Mouse (Mus musculus): ENCODE results near the gene Btf3. TPM values are rescaled to one million over a fixed set of nuclear protein-coding genes. Genes with fewer than 3 reads are reported as not detected.
A peak's percentile ranks its signal among the peaks of the same experiment; 100 is the strongest.

Gene Btf3
- polyA plus RNA-seq, 1 experiment = 1,134 TPM

- H3K79me2 ChIP-seq (ENCODE audit: control insufficient read depth, insufficient read depth) = peaks cover 65% of the 10 kb centered on the region
- H3K4me3 ChIP-seq = no peak overlapping the region
- peaks cover 62% of the 10 kb centered on the region for H3K36me3 ChIP-seq (ENCODE audit: control insufficient read depth, insufficient read depth)
- no peaks in the 10 kb centered on the region for H3K27me3 ChIP-seq (ENCODE audit: control insufficient read depth, insufficient read depth, insufficient read length)
- no peak overlapping the region for H3ac ChIP-seq (ENCODE audit: control insufficient read depth, insufficient read length)
- TF ChIP-seq MAX (IDR thresholded peaks at IDR 0.05; ENCODE audit: low read depth) (no peak), MYOD1 (IDR thresholded peaks at IDR 0.05; ENCODE audit: control insufficient read depth in 1 of 3, insufficient read length in 2 of 3, low read depth in 2 of 3) (no peak), CEBPB (IDR thresholded peaks at IDR 0.05; ENCODE audit: insufficient read depth, poor library complexity, severe bottlenecking) (no peak), USF1 (IDR thresholded peaks at IDR 0.05; ENCODE audit: low read depth) (no peak), TCF12 (IDR thresholded peaks at IDR 0.05; ENCODE audit: insufficient read depth, poor library complexity, severe bottlenecking) (no peak), SRF (IDR thresholded peaks at IDR 0.05; ENCODE audit: control insufficient read depth, insufficient read length, low read depth) (no peak), TCF3 (IDR thresholded peaks at IDR 0.05; ENCODE audit: insufficient read length, low read depth) (no peak), E2F4 (IDR thresholded peaks at IDR 0.05; ENCODE audit: insufficient read depth) (no peak), POLR2AphosphoS2 (IDR thresholded peaks at IDR 0.05; ENCODE audit: insufficient read length, low read depth) (no peak), MYOG (IDR thresholded peaks at IDR 0.05; ENCODE audit: control insufficient read depth in 1 of 3, insufficient read depth in 1 of 3, insufficient read length in 2 of 3, low read depth in 2 of 3) (no peak)
- peak overlapping the region; percentile 91 for H3K4me2 ChIP-seq (ENCODE audit: low read depth)
These were observed 3.2 kb downstream of the Btf3 start for GRCm38 (mm10) chr13:98313631-98314030.

DNA sequence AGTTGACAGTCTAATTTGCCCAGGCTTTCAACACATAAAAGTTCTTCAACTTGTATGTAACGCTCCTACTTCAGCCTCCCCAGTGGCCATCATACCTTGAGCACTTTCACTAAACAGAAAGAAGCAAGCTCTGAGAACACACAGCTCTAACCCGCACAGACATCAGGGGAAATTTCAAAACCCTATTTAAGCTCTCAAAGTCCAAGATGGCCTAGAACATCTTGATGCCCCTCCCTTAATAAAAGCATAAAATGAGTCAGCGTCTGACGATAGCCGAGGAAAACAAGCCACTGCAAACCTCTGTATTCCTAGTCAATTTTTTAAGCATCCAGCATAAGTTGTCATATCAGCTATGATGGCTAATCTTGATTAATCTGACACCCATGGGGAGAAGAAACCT lies 5.2 kb downstream of the Btf3 start:
- Histone ChIP-seq H3K4me2 (ENCODE audit: low read depth) (no peak overlapping the region), H3K4me3 (no peak overlapping the region), H3K79me2 (ENCODE audit: control insufficient read depth, insufficient read depth) (peaks cover 65% of the 10 kb centered on the region), H3K36me3 (ENCODE audit: control insufficient read depth, insufficient read depth) (peaks cover 71% of the 10 kb centered on the region), H3ac (ENCODE audit: control insufficient read depth, insufficient read length) (no peak overlapping the region), H3K27me3 (ENCODE audit: control insufficient read depth, insufficient read depth, insufficient read length) (no peaks in the 10 kb centered on the region)
- TF ChIP-seq CEBPB (IDR thresholded peaks at IDR 0.05; ENCODE audit: insufficient read depth, poor library complexity, severe bottlenecking) = no peak
- TF ChIP-seq MYOD1 (IDR thresholded peaks at IDR 0.05; ENCODE audit: control insufficient read depth in 1 of 3, insufficient read length in 2 of 3, low read depth in 2 of 3) = no peak
- no peak for TF ChIP-seq USF1 (IDR thresholded peaks at IDR 0.05; ENCODE audit: low read depth)
- no peak for TF ChIP-seq E2F4 (IDR thresholded peaks at IDR 0.05; ENCODE audit: insufficient read depth)
- TF ChIP-seq REST (IDR thresholded peaks at IDR 0.05; ENCODE audit: insufficient read depth, insufficient read length) = no peak
- TF ChIP-seq MYOG (IDR thresholded peaks at IDR 0.05; ENCODE audit: control insufficient read depth in 1 of 3, insufficient read depth in 1 of 3, insufficient read length in 2 of 3, low read depth in 2 of 3) = no peak

- Histone ChIP-seq H3ac (ENCODE audit: control insufficient read depth, insufficient read length) (no peak overlapping the region), H3K36me3 (ENCODE audit: control insufficient read depth, insufficient read depth) (peaks cover 58% of the 10 kb centered on the region), H3K4me2 (ENCODE audit: low read depth) (peak overlapping the region; percentile 3), H3K27me3 (ENCODE audit: control insufficient read depth, insufficient read depth, insufficient read length) (no peaks in the 10 kb centered on the region), H3K4me3 (no peak overlapping the region), H3K79me2 (ENCODE audit: control insufficient read depth, insufficient read depth) (peaks cover 36% of the 10 kb centered on the region)
- TF ChIP-seq POLR2AphosphoS2 (IDR thresholded peaks at IDR 0.05; ENCODE audit: insufficient read length, low read depth) = no peak
- TF ChIP-seq MYOG (IDR thresholded peaks at IDR 0.05; ENCODE audit: control insufficient read depth in 1 of 3, insufficient read depth in 1 of 3, insufficient read length in 2 of 3, low read depth in 2 of 3) = no peak
- TF ChIP-seq E2F4 (IDR thresholded peaks at IDR 0.05; ENCODE audit: insufficient read depth) = no peak
- TF ChIP-seq CEBPB (IDR thresholded peaks at IDR 0.05; ENCODE audit: insufficient read depth, poor library complexity, severe bottlenecking) = no peak
- TF ChIP-seq POLR2A (IDR thresholded peaks at IDR 0.05; ENCODE audit: insufficient read length, low read depth) = no peak
- TF ChIP-seq USF1 (IDR thresholded peaks at IDR 0.05; ENCODE audit: low read depth) = no peak
- no peak for TF ChIP-seq MAX (IDR thresholded peaks at IDR 0.05; ENCODE audit: low read depth)
- TF ChIP-seq TCF3 (IDR thresholded peaks at IDR 0.05; ENCODE audit: insufficient read length, low read depth) = no peak
- no peak for TF ChIP-seq MYOD1 (IDR thresholded peaks at IDR 0.05; ENCODE audit: control insufficient read depth in 1 of 3, insufficient read length in 2 of 3, low read depth in 2 of 3)
- no peak for TF ChIP-seq REST (IDR thresholded peaks at IDR 0.05; ENCODE audit: insufficient read depth, insufficient read length)
- TF ChIP-seq TCF12 (IDR thresholded peaks at IDR 0.05; ENCODE audit: insufficient read depth, poor library complexity, severe bottlenecking) = no peak
- TF ChIP-seq SRF (IDR thresholded peaks at IDR 0.05; ENCODE audit: control insufficient read depth, insufficient read length, low read depth) = no peak
These were observed 8.1 kb downstream of the Btf3 start for GRCm38 (mm10) chr13:98308724-98309123.

- H3K4me2 ChIP-seq (ENCODE audit: low read depth) = peak overlapping the region; percentile 3
- peaks cover 51% of the 10 kb centered on the region for H3K36me3 ChIP-seq (ENCODE audit: control insufficient read depth, insufficient read depth)
- no peaks in the 10 kb centered on the region for H3K27me3 ChIP-seq (ENCODE audit: control insufficient read depth, insufficient read depth, insufficient read length)
- H3K4me3 ChIP-seq = no peak overlapping the region
- no peak overlapping the region for H3ac ChIP-seq (ENCODE audit: control insufficient read depth, insufficient read length)
- peaks cover 29% of the 10 kb centered on the region for H3K79me2 ChIP-seq (ENCODE audit: control insufficient read depth, insufficient read depth)
- TF ChIP-seq CEBPB (IDR thresholded peaks at IDR 0.05; ENCODE audit: insufficient read depth, poor library complexity, severe bottlenecking) = peak; percentile 99
- TF ChIP-seq POLR2AphosphoS2 (IDR thresholded peaks at IDR 0.05; ENCODE audit: insufficient read length, low read depth) = peak; percentile 53
- TF ChIP-seq MAX (IDR thresholded peaks at IDR 0.05; ENCODE audit: low read depth) = no peak
- TF ChIP-seq TCF12 (IDR thresholded peaks at IDR 0.05; ENCODE audit: insufficient read depth, poor library complexity, severe bottlenecking) = no peak
- TF ChIP-seq SRF (IDR thresholded peaks at IDR 0.05; ENCODE audit: control insufficient read depth, insufficient read length, low read depth) = no peak
- TF ChIP-seq MYOD1 (IDR thresholded peaks at IDR 0.05; ENCODE audit: control insufficient read depth in 1 of 3, insufficient read length in 2 of 3, low read depth in 2 of 3) = no peak
- no peak for TF ChIP-seq TCF3 (IDR thresholded peaks at IDR 0.05; ENCODE audit: insufficient read length, low read depth)
- TF ChIP-seq E2F4 (IDR thresholded peaks at IDR 0.05; ENCODE audit: insufficient read depth) = no peak
- no peak for TF ChIP-seq USF1 (IDR thresholded peaks at IDR 0.05; ENCODE audit: low read depth)
- TF ChIP-seq REST (IDR thresholded peaks at IDR 0.05; ENCODE audit: insufficient read depth, insufficient read length) = no peak
- no peak for TF ChIP-seq POLR2A (IDR thresholded peaks at IDR 0.05; ENCODE audit: insufficient read length, low read depth)
These were observed 8.8 kb downstream of the Btf3 start for GRCm38 (mm10) chr13:98308004-98308403.

Data from myocyte (in vitro differentiated cells).